Comparison of ENCODE assay signal across 8 mouse cellular contexts in the genomic region with DNA sequence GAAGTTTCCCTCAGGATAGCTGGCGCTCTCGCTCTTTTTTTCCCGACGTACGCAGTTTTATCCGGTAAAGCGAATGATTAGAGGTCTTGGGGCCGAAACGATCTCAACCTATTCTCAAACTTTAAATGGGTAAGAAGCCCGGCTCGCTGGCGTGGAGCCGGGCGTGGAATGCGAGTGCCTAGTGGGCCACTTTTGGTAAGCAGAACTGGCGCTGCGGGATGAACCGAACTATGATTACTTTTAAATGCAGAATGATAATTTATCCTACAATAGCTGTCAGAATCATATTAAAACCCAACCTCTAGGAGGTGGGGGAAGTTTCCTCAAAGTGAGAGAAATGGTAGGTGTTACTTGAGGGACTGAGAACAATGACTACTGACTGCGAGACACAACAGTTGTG.
DNase-seq lines count a peak whose midpoint lies in the region; ATAC-seq and TF ChIP-seq lines count a peak whose summit lies in the region.
"Not testable (repeated sequence)": the region's sequence is repeated elsewhere in the genome, so short reads cannot be mapped to it uniquely, and the experiment has no call there.

No protein-coding gene starts in this region.

- DNase-seq in cerebellum, adult 11 months, result peak; percentile 68
- peak; percentile 36 for DNase-seq in gastrocnemius, adult 2 months
- DNase-seq in heart, postnatal 36 days, result peak; percentile 28 to 90
- peak; percentile 64 to 82 for DNase-seq in layer of hippocampus, adult 8-10 months (ENCODE audit: low spot score in 2 of 2)
- DNase-seq in liver, embryonic 13.5 days, result peak; percentile 58
- peak; percentile 62 for DNase-seq in ovary, postnatal 14 days (ENCODE audit: low spot score)
- peak; percentile 15 to 24 for DNase-seq in thymus, adult 18-20 months
- DNase-seq in yolk sac, embryonic 10.5 days (ENCODE audit: low spot score), result peak; percentile 5

- intact Hi-C loops in gastrocnemius, adult 2 months (cut with DNase I); heart, postnatal 36 days (cut with DNase I): not testable (repeated sequence)

- not testable (repeated sequence) for H3K4me3 ChIP-seq in gastrocnemius, adult 2 months; liver, embryonic 13.5 days (replicated peaks)

- WGBS in liver, embryonic 13.5 days (ENCODE audit: insufficient replicate concordance), result 60% methylated on average over 19 of the region's 19 CpGs

- H3K4me2 ChIP-seq in liver, embryonic 13.5 days, result not testable (repeated sequence)

- not testable (repeated sequence) for H3K36me3 ChIP-seq in liver, embryonic 13.5 days

- not testable (repeated sequence) for H3K9ac ChIP-seq in liver, embryonic 13.5 days

- ATAC-seq in liver, embryonic 13.5 days (ENCODE audit: low read depth), result not testable (repeated sequence)

- not testable (repeated sequence) for TF ChIP-seq CTCF in gastrocnemius, adult 2 months (IDR thresholded peaks at IDR 0.05)

- not testable (repeated sequence) for H3K27me3 ChIP-seq in liver, embryonic 13.5 days

- H3K27ac ChIP-seq in gastrocnemius, adult 2 months; liver, embryonic 13.5 days: not testable (repeated sequence)

- H3K9me3 ChIP-seq in liver, embryonic 13.5 days (replicated peaks), result not testable (repeated sequence)

- not testable (repeated sequence) for H3K4me1 ChIP-seq in liver, embryonic 13.5 days (replicated peaks)

Comparison
In these comparisons a context has a peak if more than half of its experiments do, and no peak if none do; other contexts are left out.
1. DNase-seq: peak in every context shown above with its lines; median percentile 73 in layer of hippocampus, adult 8-10 months; 68 in cerebellum, adult 11 months; 62 in ovary, postnatal 14 days; 59 in heart, postnatal 36 days; 58 in liver, embryonic 13.5 days; 36 in gastrocnemius, adult 2 months; 20 in thymus, adult 18-20 months; 5 in yolk sac, embryonic 10.5 days.